Mouse (Mus musculus): ENCODE results near the gene Nop10. TPM values are rescaled to one million over a fixed set of nuclear protein-coding genes. Genes with fewer than 3 reads are reported as not detected.
A peak's percentile ranks its signal among the peaks of the same experiment; 100 is the strongest.

Gene Nop10
- polyA plus RNA-seq, 1 experiment: 42.0 TPM

DNA sequence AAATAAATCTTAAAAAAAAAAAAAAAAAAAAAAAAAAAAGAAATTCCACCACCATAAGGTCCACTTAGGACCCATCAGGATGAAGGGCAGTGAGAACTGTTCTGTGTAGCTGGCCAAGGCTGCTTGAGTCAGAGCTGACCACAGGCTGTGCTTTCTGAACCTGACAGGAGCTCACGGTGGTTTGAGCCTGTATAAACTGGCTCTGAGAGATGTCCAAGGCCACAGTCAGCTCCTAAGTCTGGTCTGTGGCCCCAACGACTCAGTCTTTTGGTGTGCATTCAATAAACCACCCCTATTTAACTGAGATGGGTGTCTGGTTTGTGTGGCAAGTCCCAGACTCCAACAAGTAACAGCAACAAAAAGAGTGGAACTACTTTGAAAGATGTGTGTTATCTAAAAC is 25.1 kb upstream of the Nop10 start:
- TF ChIP-seq CTCF (IDR thresholded peaks at IDR 0.05; ENCODE audit: extremely low read depth, insufficient read depth, insufficient read length, insufficient replicate concordance) (no peak), POLR2A (IDR thresholded peaks at IDR 0.05; ENCODE audit: low read depth, low read length) (no peak)
- no peak overlapping the region for H3K4me3 ChIP-seq (ENCODE audit: extremely low read depth, insufficient read depth, insufficient read length)
- no peaks in the 10 kb centered on the region for H3K36me3 ChIP-seq (ENCODE audit: control insufficient read depth, insufficient read depth, low read length)
- H3K27me3 ChIP-seq (ENCODE audit: control insufficient read depth, insufficient read depth, low read length): no peaks in the 10 kb centered on the region
- no peaks in the 10 kb centered on the region; the same call in 1 of the 2 replicates for H3K4me1 ChIP-seq (ENCODE audit: control insufficient read depth, insufficient read depth, insufficient read length)
- no peak overlapping the region for H3K27ac ChIP-seq (ENCODE audit: insufficient read depth, low read length)
- WGBS: 73% methylated on average over 2 of the region's 2 CpGs
- DNase-seq (ENCODE audit: low read depth in 1 of 2, low spot score in 2 of 2): no peak

- Histone ChIP-seq H3K27ac (ENCODE audit: insufficient read depth, low read length) (no peak overlapping the region), H3K27me3 (ENCODE audit: control insufficient read depth, insufficient read depth, low read length) (no peaks in the 10 kb centered on the region), H3K4me1 (ENCODE audit: control insufficient read depth, insufficient read depth, insufficient read length) (no peaks in the 10 kb centered on the region; the same call in 1 of the 2 replicates), H3K36me3 (ENCODE audit: control insufficient read depth, insufficient read depth, low read length) (no peaks in the 10 kb centered on the region), H3K4me3 (ENCODE audit: extremely low read depth, insufficient read depth, insufficient read length) (no peak overlapping the region)
- TF ChIP-seq CTCF (IDR thresholded peaks at IDR 0.05; ENCODE audit: extremely low read depth, insufficient read depth, insufficient read length, insufficient replicate concordance) (no peak), POLR2A (IDR thresholded peaks at IDR 0.05; ENCODE audit: low read depth, low read length) (no peak)
- no peak for DNase-seq (ENCODE audit: low read depth in 1 of 2, low spot score in 2 of 2)
- WGBS: 34% methylated on average over 4 of the region's 4 CpGs
These were observed 23.7 kb upstream of the Nop10 start for GRCm38 (mm10) chr2:112238006-112238405.

GRCm38 (mm10) chr2:112239212-112239934 is 22.4 kb upstream of the Nop10 start, which contains the start of gene Lpcat4:
Gene Lpcat4 (plus strand): TSS chr2:112239468.
- WGBS: under 1% methylated on average over 91 of the region's 94 CpGs
- peak within 1 kb of the TSS; percentile 79 for H3K4me3 ChIP-seq (ENCODE audit: extremely low read depth, insufficient read depth, insufficient read length)
- no peaks in the 10 kb centered on the region for H3K27me3 ChIP-seq (ENCODE audit: control insufficient read depth, insufficient read depth, low read length)
- no peaks in the 10 kb centered on the region; the same call in 1 of the 2 replicates for H3K4me1 ChIP-seq (ENCODE audit: control insufficient read depth, insufficient read depth, insufficient read length)
- peak within 1 kb of the TSS; percentile 86 for H3K27ac ChIP-seq (ENCODE audit: insufficient read depth, low read length)
- peak; percentile 50 to 83 for DNase-seq (ENCODE audit: low read depth in 1 of 2, low spot score in 2 of 2)
- H3K36me3 ChIP-seq (ENCODE audit: control insufficient read depth, insufficient read depth, low read length): no peaks in the 10 kb centered on the region
- TF ChIP-seq CTCF (IDR thresholded peaks at IDR 0.05; ENCODE audit: extremely low read depth, insufficient read depth, insufficient read length, insufficient replicate concordance) (peak; percentile 84), POLR2A (IDR thresholded peaks at IDR 0.05; ENCODE audit: low read depth, low read length) (0 out of 2 replicates have a peak, but pooled peaks have one; percentile 6)

GRCm38 (mm10) chr2:112239935-112240721 is 21.6 kb upstream of the Nop10 start:
- Histone ChIP-seq H3K4me1 (ENCODE audit: control insufficient read depth, insufficient read depth, insufficient read length) (no peaks in the 10 kb centered on the region; the same call in 1 of the 2 replicates), H3K4me3 (ENCODE audit: extremely low read depth, insufficient read depth, insufficient read length) (peak overlapping the region; percentile 70), H3K36me3 (ENCODE audit: control insufficient read depth, insufficient read depth, low read length) (no peaks in the 10 kb centered on the region), H3K27ac (ENCODE audit: insufficient read depth, low read length) (no peak overlapping the region), H3K27me3 (ENCODE audit: control insufficient read depth, insufficient read depth, low read length) (no peaks in the 10 kb centered on the region)
- 2% methylated on average over 27 of the region's 28 CpGs for WGBS
- no peak for DNase-seq (ENCODE audit: low read depth in 1 of 2, low spot score in 2 of 2)
- no peak for TF ChIP-seq CTCF (IDR thresholded peaks at IDR 0.05; ENCODE audit: extremely low read depth, insufficient read depth, insufficient read length, insufficient replicate concordance)
- TF ChIP-seq POLR2A (IDR thresholded peaks at IDR 0.05; ENCODE audit: low read depth, low read length): no peak

- H3K4me1 ChIP-seq (ENCODE audit: control insufficient read depth, insufficient read depth, insufficient read length): no peaks in the 10 kb centered on the region; the same call in 1 of the 2 replicates
- no peak for TF ChIP-seq POLR2A (IDR thresholded peaks at IDR 0.05; ENCODE audit: low read depth, low read length)
- TF ChIP-seq CTCF (IDR thresholded peaks at IDR 0.05; ENCODE audit: extremely low read depth, insufficient read depth, insufficient read length, insufficient replicate concordance): no peak
- 93% methylated on average over 14 of the region's 14 CpGs for WGBS
- no peak for DNase-seq (ENCODE audit: low read depth in 1 of 2, low spot score in 2 of 2)
- no peaks in the 10 kb centered on the region for H3K36me3 ChIP-seq (ENCODE audit: control insufficient read depth, insufficient read depth, low read length)
- H3K27me3 ChIP-seq (ENCODE audit: control insufficient read depth, insufficient read depth, low read length): no peaks in the 10 kb centered on the region
- no peak overlapping the region for H3K27ac ChIP-seq (ENCODE audit: insufficient read depth, low read length)
- H3K4me3 ChIP-seq (ENCODE audit: extremely low read depth, insufficient read depth, insufficient read length): no peak overlapping the region
These were observed 19.9 kb upstream of the Nop10 start for GRCm38 (mm10) chr2:112241787-112242186.

GRCm38 (mm10) chr2:112245307-112245706 is 16.4 kb upstream of the Nop10 start:
- no peak for TF ChIP-seq POLR2A (IDR thresholded peaks at IDR 0.05; ENCODE audit: low read depth, low read length)
- no peak for TF ChIP-seq CTCF (IDR thresholded peaks at IDR 0.05; ENCODE audit: extremely low read depth, insufficient read depth, insufficient read length, insufficient replicate concordance)
- DNase-seq (ENCODE audit: low read depth in 1 of 2, low spot score in 2 of 2): no peak

More at GRCm38 (mm10) chr2:112245307-112245706, 16.4 kb upstream of the Nop10 start:
- Histone ChIP-seq H3K4me3 (ENCODE audit: extremely low read depth, insufficient read depth, insufficient read length) (no peak overlapping the region), H3K27ac (ENCODE audit: insufficient read depth, low read length) (no peak overlapping the region), H3K4me1 (ENCODE audit: control insufficient read depth, insufficient read depth, insufficient read length) (no peaks in the 10 kb centered on the region), H3K27me3 (ENCODE audit: control insufficient read depth, insufficient read depth, low read length) (no peaks in the 10 kb centered on the region), H3K36me3 (ENCODE audit: control insufficient read depth, insufficient read depth, low read length) (no peaks in the 10 kb centered on the region)
- 91% methylated on average over 5 of the region's 5 CpGs for WGBS
